Mouse (Mus musculus): ENCODE data around the gene Ak1.

- no peak for TF ChIP-seq POLR2A (IDR thresholded peaks at IDR 0.05; ENCODE audit: borderline replicate concordance, insufficient read depth, low read length)
- no peak for TF ChIP-seq CTCF (IDR thresholded peaks at IDR 0.05; ENCODE audit: borderline replicate concordance, insufficient read depth, low read depth, low read length)
Observed at GRCm38 (mm10) chr2:32574497-32574896, 47.1 kb upstream of the Ak1 start, which contains the start of gene Pip5kl1.
